Comparison of ENCODE assay signal across 8 mouse cellular contexts in the genomic region with DNA sequence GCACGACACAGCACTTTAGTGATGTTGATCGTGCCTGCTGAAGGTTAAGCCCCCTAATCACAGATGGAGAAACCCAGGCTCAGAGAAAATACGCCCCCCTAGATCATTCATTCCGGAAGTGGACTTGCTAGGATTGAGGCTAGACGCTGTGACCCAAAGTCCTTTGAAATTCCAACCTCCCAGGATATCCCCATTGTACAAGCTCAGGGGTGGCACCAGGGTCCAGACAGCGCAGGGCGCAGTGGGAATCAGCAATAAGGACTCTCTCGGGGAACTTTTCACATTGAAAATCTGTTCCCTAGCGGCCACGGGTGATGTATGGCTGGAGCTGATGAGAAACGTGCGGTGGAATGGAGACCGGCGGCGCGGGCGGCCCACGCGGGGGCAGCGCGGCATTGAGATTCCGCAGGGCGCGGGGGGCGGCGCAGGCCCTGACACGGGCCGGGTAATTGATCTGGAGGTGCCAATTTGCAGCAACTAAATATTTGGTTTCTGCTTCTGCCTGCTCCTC. TPM values are rescaled to one million over a fixed set of nuclear protein-coding genes. Genes with fewer than 3 reads are reported as not detected.
DNase-seq lines count a peak whose midpoint lies in the region; ATAC-seq and TF ChIP-seq lines count a peak whose summit lies in the region.

No protein-coding gene starts in this region.

- H3K4me3 ChIP-seq in heart, adult 2 months, result peak overlapping the region; percentile 50
- H3K4me3 ChIP-seq in ES-E14 (ENCODE audit: insufficient read depth in 1 of 2, low read depth in 1 of 2, low read length in 2 of 2, poor library complexity in 1 of 2, severe bottlenecking in 1 of 2), result peak overlapping the region; percentile 46 to 58
- H3K4me3 ChIP-seq in hindbrain, embryonic 11.5 days (ENCODE audit: low read depth, low read length), result peak overlapping the region; percentile 36
- H3K4me3 ChIP-seq in midbrain, embryonic 11.5 days (ENCODE audit: low read depth, low read length), result peak overlapping the region; percentile 31

- intact Hi-C loops in heart, adult 2 months (cut with DNase I), result loop anchor here (5.0 kb wide), 1 partner anchor 217 kb away; no protein-coding TSS in a partner anchor
- intact Hi-C loops in heart, postnatal 10 days (cut with DNase I), result loop anchor here (5.0 kb wide), 1 partner anchor 42 kb away; a partner anchor contains a TSS

- H3K4me1 ChIP-seq in heart, adult 2 months (ENCODE audit: control insufficient read depth, insufficient read depth, low read length), result no peaks in the 10 kb centered on the region
- H3K4me1 ChIP-seq in ES-E14 (ENCODE audit: control insufficient read depth in 2 of 2, insufficient read depth in 2 of 2, low read length in 2 of 2, poor library complexity in 1 of 2), result peaks cover 0 to 11% of the 10 kb centered on the region in 2 experiments; a peak in 1 of 4 replicates
- peaks cover 6% of the 10 kb centered on the region for H3K4me1 ChIP-seq in hindbrain, embryonic 11.5 days (replicated peaks; ENCODE audit: control insufficient read depth, insufficient read depth, low read length)
- H3K4me1 ChIP-seq in midbrain, embryonic 11.5 days (ENCODE audit: control insufficient read depth, insufficient read depth, low read length), result peaks cover 28% of the 10 kb centered on the region

- no peaks in the 10 kb centered on the region for H3K9me3 ChIP-seq in ES-E14 (ENCODE audit: control insufficient read depth, insufficient read depth, low read depth, low read length)
- H3K9me3 ChIP-seq in hindbrain, embryonic 11.5 days (ENCODE audit: control insufficient read depth, low read length), result no peaks in the 10 kb centered on the region
- H3K9me3 ChIP-seq in midbrain, embryonic 11.5 days (ENCODE audit: control insufficient read depth, low read length), result no peaks in the 10 kb centered on the region

- H3K4me2 ChIP-seq in hindbrain, embryonic 11.5 days (replicated peaks; ENCODE audit: low read depth, low read length), result peak overlapping the region; percentile 71
- H3K4me2 ChIP-seq in midbrain, embryonic 11.5 days, result peak overlapping the region; percentile 72

- H3K36me3 ChIP-seq in heart, adult 2 months (ENCODE audit: control insufficient read depth, insufficient read depth, low read length), result no peaks in the 10 kb centered on the region
- peaks cover 3% of the 10 kb centered on the region; the same call in 1 of the 2 replicates for H3K36me3 ChIP-seq in ES-E14 (ENCODE audit: control insufficient read depth, insufficient read depth, low read length, poor library complexity, severe bottlenecking)
- H3K36me3 ChIP-seq in hindbrain, embryonic 11.5 days (ENCODE audit: control insufficient read depth, insufficient read depth, low read length), result no peaks in the 10 kb centered on the region
- peaks cover under 1% of the 10 kb centered on the region; the same call in 1 of the 2 replicates for H3K36me3 ChIP-seq in midbrain, embryonic 11.5 days (ENCODE audit: control insufficient read depth, insufficient read depth, low read length)

- no peak overlapping the region for H3K27ac ChIP-seq in heart, adult 2 months
- no peak overlapping the region for H3K27ac ChIP-seq in ES-E14 (ENCODE audit: insufficient read depth, low read depth, low read length, poor library complexity, severe bottlenecking)
- H3K27ac ChIP-seq in hindbrain, embryonic 11.5 days (ENCODE audit: low read depth, low read length), result no peak overlapping the region
- H3K27ac ChIP-seq in midbrain, embryonic 11.5 days (ENCODE audit: low read depth, low read length), result no peak overlapping the region

- peak overlapping the region; percentile 28 for H3K9ac ChIP-seq in heart, adult 2 months (ENCODE audit: low read depth, low read length)
- H3K9ac ChIP-seq in ES-E14 (ENCODE audit: insufficient read depth, low read depth, low read length, poor library complexity, severe bottlenecking), result peak overlapping the region; percentile 50
- H3K9ac ChIP-seq in hindbrain, embryonic 11.5 days (ENCODE audit: low read depth, low read length), result peak overlapping the region; percentile 37
- H3K9ac ChIP-seq in midbrain, embryonic 11.5 days (ENCODE audit: low read length), result peak overlapping the region; percentile 57

- no peak for DNase-seq in heart, adult 2 months
- DNase-seq in heart, postnatal 10 days, result no peak
- DNase-seq in ES-E14 (ENCODE audit: low read depth, low spot score), result no peak
- DNase-seq in hindbrain, embryonic 11.5 days (ENCODE audit: low spot score), result peak; percentile 63
- DNase-seq in midbrain, embryonic 11.5 days (ENCODE audit: low spot score, missing footprints), result peak; percentile 92
- no peak for DNase-seq in adrenal gland, adult 2 months
- DNase-seq in layer of hippocampus, adult 18-20 months (ENCODE audit: low spot score in 2 of 2), result no peak
- DNase-seq in layer of hippocampus, adult 8-10 months (ENCODE audit: low spot score in 2 of 2), result no peak

- WGBS in heart, adult 2 months, result 18% methylated on average over 28 of the region's 28 CpGs
- WGBS in hindbrain, embryonic 11.5 days, result 4% methylated on average over 28 of the region's 28 CpGs
- 5% methylated on average over 28 of the region's 28 CpGs for WGBS in midbrain, embryonic 11.5 days

- in situ Hi-C loops in ES-E14 (cut with MboI; ENCODE audit: low sequenced_read_pairs in 2 of 2, unreplicated experiment in 2 of 2), result loop anchor here in 1 of 2 experiments (10.0 kb wide), 1 partner anchor 95 kb away; no protein-coding TSS in a partner anchor

- no peak for TF ChIP-seq POLR2A in heart, adult 2 months (IDR thresholded peaks at IDR 0.05; ENCODE audit: insufficient read depth, low read depth, low read length)

- no peaks in the 10 kb centered on the region for H3K79me2 ChIP-seq in heart, adult 2 months (replicated peaks; ENCODE audit: control insufficient read depth, insufficient read depth, low read length)

- no peaks in the 10 kb centered on the region for H3K27me3 ChIP-seq in heart, adult 2 months (ENCODE audit: control insufficient read depth, insufficient read depth, low read length)
- H3K27me3 ChIP-seq in hindbrain, embryonic 11.5 days (ENCODE audit: control insufficient read depth, insufficient read depth, low read length), result peaks cover 27% of the 10 kb centered on the region
- peaks cover 17% of the 10 kb centered on the region for H3K27me3 ChIP-seq in midbrain, embryonic 11.5 days (ENCODE audit: control insufficient read depth, insufficient read depth, low read length)

- TF ChIP-seq EP300 in heart, adult 2 months (IDR thresholded peaks at IDR 0.05; ENCODE audit: insufficient read depth, low read depth, low read length), result no peak

- no peak for TF ChIP-seq CTCF in heart, adult 2 months (IDR thresholded peaks at IDR 0.05)

- ATAC-seq in hindbrain, embryonic 11.5 days (ENCODE audit: low FRiP score), result no peak
- ATAC-seq in midbrain, embryonic 11.5 days (ENCODE audit: low FRiP score), result no peak

TF ChIP-seq in ES-E14, 5 proteins besides CTCF, POLR2A, EP300 and RAD21:
- TF ChIP-seq ZC3H11A (IDR thresholded peaks at IDR 0.05; ENCODE audit: borderline replicate concordance, low read depth, low read length) (no peak), HCFC1 (IDR thresholded peaks at IDR 0.05; ENCODE audit: borderline replicate concordance, insufficient read depth, low read length) (no peak), MAFK (IDR thresholded peaks at IDR 0.05; ENCODE audit: insufficient read depth, low read depth, low read length) (no peak), ZNF384 (IDR thresholded peaks at IDR 0.05; ENCODE audit: low read depth, low read length) (no peak), CHD2 (IDR thresholded peaks at IDR 0.05; ENCODE audit: low read depth, low read length) (no peak)

RNA-seq across cellular contexts. Expression of a gene that starts 38.3 kb away (rescaled TPM):
- total RNA-seq in heart, adult 2 months (2021), result 10 to 100 TPM; 60.5 to 67.2 TPM
- polyA plus RNA-seq in heart, adult 2 months (2012; rRNA removed), result 37.1 and 55.3 TPM in 2 replicates
- total RNA-seq in heart, postnatal 10 days (2021), result 10 to 100 TPM; 61.4 to 63.2 TPM
- 57.1 and 61.0 TPM in 2 replicates for total RNA-seq in ES-E14 (2012; rRNA removed)
- 41.0 and 51.1 TPM in 2 replicates for polyA plus RNA-seq in hindbrain, embryonic 11.5 days (2014; fragmentation: Nextera tagmentation; extraction: Ambion mirVana)
- 45.6 and 51.3 TPM in 2 replicates for polyA plus RNA-seq in midbrain, embryonic 11.5 days (2014; fragmentation: Nextera tagmentation; extraction: Ambion mirVana)
- 100 to 1,000 TPM; 106 to 112 TPM for total RNA-seq in adrenal gland, adult 2 months (2021)
- 20.8 and 25.6 TPM in 2 replicates for polyA plus RNA-seq in adrenal gland, adult 2 months (2012; rRNA removed)
- 100 to 1,000 TPM; 166 to 172 TPM for total RNA-seq in layer of hippocampus, adult 18-20 months (2021)
- total RNA-seq in layer of hippocampus, adult 8-10 months (2022), result 100 to 1,000 TPM; 152 to 165 (median 160) TPM

RNA-seq across cellular contexts. Expression of a gene that starts 38.4 kb away (rescaled TPM):
- 10 to 100 TPM; 69.3 to 75.0 TPM for total RNA-seq in heart, adult 2 months (2021)
- polyA plus RNA-seq in heart, adult 2 months (2012; rRNA removed), result 122 and 139 TPM in 2 replicates
- total RNA-seq in heart, postnatal 10 days (2021), result 10 to 100 TPM; 62.5 to 70.5 TPM
- 32.1 and 43.7 TPM in 2 replicates for total RNA-seq in ES-E14 (2012; rRNA removed)
- polyA plus RNA-seq in hindbrain, embryonic 11.5 days (2014; fragmentation: Nextera tagmentation; extraction: Ambion mirVana), result 228 and 229 TPM in 2 replicates
- polyA plus RNA-seq in midbrain, embryonic 11.5 days (2014; fragmentation: Nextera tagmentation; extraction: Ambion mirVana), result 238 and 259 TPM in 2 replicates
- 10 to 100 TPM; 62.8 to 79.5 TPM for total RNA-seq in adrenal gland, adult 2 months (2021)
- 136 and 185 TPM in 2 replicates for polyA plus RNA-seq in adrenal gland, adult 2 months (2012; rRNA removed)
- 10 to 100 TPM; 68.9 to 69.0 TPM for total RNA-seq in layer of hippocampus, adult 18-20 months (2021)
- total RNA-seq in layer of hippocampus, adult 8-10 months (2022), result 10 to 100 TPM; 55.2 to 71.2 (median 63.6) TPM

RNA-seq across cellular contexts. Expression of a gene that starts 43.2 kb away (rescaled TPM):
- total RNA-seq in heart, adult 2 months (2021), result not detected
- 0.10 TPM in 1 of 2 replicates, not detected in the other for polyA plus RNA-seq in heart, adult 2 months (2012; rRNA removed)
- total RNA-seq in heart, postnatal 10 days (2021), result under 1 TPM; 0.22 to 0.34 TPM
- total RNA-seq in ES-E14 (2012; rRNA removed), result 3.3 and 3.7 TPM in 2 replicates
- 10.5 and 11.0 TPM in 2 replicates for polyA plus RNA-seq in hindbrain, embryonic 11.5 days (2014; fragmentation: Nextera tagmentation; extraction: Ambion mirVana)
- 15.1 and 17.4 TPM in 2 replicates for polyA plus RNA-seq in midbrain, embryonic 11.5 days (2014; fragmentation: Nextera tagmentation; extraction: Ambion mirVana)
- 10 to 100 TPM; 39.4 to 69.4 TPM for total RNA-seq in adrenal gland, adult 2 months (2021)
- polyA plus RNA-seq in adrenal gland, adult 2 months (2012; rRNA removed), result 67.7 and 112 TPM in 2 replicates
- total RNA-seq in layer of hippocampus, adult 18-20 months (2021), result 10 to 100 TPM; 17.3 to 20.4 TPM
- total RNA-seq in layer of hippocampus, adult 8-10 months (2022), result 10 to 100 TPM; 13.9 to 19.7 (median 16.6) TPM

Comparison
In these comparisons a context has a peak if more than half of its experiments do, and no peak if none do; other contexts are left out.
1. DNase-seq: peak in hindbrain, embryonic 11.5 days (single experiment) and midbrain, embryonic 11.5 days (single experiment); none in heart, adult 2 months (0 of 2), heart, postnatal 10 days (0 of 2), ES-E14 (single experiment), adrenal gland, adult 2 months (single experiment), layer of hippocampus, adult 18-20 months (0 of 2) and layer of hippocampus, adult 8-10 months (0 of 2).
2. Peak in every context shown above with its lines, with median percentiles within 50 percentile points of each other: H3K4me3 ChIP-seq and H3K9ac ChIP-seq.